Mouse (Mus musculus): ENCODE data around the gene Ngp.

GRCm38 (mm10) chr9:110457926-110458325 lies 38.4 kb downstream of the Ngp start:
- no peak for TF ChIP-seq CTCF (IDR thresholded peaks at IDR 0.05; ENCODE audit: borderline replicate concordance, insufficient read depth, low read length)
- no peak for TF ChIP-seq POLR2A (IDR thresholded peaks at IDR 0.05; ENCODE audit: low read depth, low read length)

Data from embryonic fibroblast, embryonic 13.5 days (primary cell).